Mouse (Mus musculus): Measurements from ENCODE around the gene Gxylt1.
"Not testable (repeated sequence)": the region's sequence is repeated elsewhere in the genome, so short reads cannot be mapped to it uniquely, and the experiment has no call there.

The Gxylt1 gene

DNA sequence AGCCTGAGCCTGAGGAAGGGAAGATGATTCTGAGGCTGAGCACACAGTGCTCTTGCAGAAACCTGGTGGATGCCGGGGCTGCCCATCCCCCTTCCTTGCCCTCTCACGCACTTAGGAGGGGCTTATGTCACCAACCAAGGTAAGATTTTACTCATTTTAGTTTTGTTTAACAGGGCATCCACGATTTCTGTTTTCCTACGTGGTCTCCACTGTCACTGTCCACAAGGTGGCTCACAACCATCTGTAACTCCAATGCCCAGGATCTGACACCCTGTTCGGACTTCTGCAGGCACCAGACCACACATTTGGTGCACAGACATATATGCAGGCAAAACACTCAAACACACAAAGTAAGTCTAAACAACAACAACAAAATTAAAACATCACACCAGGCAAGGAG, 12.2 kb downstream of the Gxylt1 start:
- DNase-seq = no peak

DNA sequence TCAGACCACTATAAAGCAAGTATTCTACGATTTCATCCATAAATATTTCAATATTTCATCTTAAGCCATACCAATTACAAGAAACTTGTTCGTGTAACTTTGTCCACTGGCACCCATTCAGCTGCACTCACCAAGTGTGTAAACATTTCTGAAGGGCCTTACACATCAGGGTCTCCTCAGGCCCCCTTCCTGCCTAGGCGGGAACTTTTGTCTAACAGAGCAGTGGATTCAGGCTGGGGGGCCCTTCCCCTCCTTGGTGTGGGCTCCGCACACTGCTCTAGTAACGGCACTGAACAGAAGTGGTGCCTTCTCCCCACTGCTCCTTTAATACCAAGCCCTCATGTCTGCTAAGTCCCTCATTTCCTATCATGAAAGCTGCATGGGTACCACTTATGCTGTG, 12.7 kb downstream of the Gxylt1 start:
- no peak for DNase-seq

DNA sequence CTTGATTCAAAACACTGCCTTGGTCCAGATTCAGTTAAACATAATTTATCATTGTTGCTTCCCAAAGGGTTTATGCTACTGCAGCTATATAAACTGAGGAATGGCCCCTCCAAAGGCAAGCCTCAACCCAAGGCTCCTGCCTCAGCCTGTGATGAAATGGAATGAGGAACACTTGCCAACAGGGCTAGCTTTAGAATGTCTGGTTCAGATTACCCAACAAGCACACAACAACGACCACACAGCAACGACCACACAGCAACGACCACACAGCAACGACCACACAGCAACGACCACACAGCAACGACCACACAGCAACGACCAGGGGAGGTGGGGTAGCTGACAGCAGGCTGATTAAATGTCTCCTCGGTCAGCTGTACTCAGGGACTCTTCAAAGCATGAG, 15.0 kb downstream of the Gxylt1 start:
- DNase-seq = no peak

DNA sequence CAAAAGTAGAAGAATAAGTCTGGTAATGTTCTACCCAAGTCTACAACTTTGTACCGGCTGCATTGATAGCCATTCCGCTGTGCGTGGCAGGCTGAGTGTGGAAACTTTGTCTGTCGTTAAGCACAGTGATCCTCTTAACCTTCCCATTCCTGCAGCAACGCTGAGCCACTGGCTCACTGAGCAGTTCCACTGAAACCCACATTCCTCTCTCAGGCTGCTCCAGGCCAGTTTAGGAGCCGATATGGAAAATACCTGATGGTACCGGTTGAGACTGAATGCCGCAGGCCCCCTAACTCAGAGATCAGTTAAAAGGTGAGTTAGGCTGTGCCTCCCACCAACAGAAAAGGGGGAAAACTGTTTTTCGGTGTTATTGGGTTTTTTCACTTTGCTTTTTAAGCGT, 19.7 kb downstream of the Gxylt1 start:
- no peak for DNase-seq

DNA sequence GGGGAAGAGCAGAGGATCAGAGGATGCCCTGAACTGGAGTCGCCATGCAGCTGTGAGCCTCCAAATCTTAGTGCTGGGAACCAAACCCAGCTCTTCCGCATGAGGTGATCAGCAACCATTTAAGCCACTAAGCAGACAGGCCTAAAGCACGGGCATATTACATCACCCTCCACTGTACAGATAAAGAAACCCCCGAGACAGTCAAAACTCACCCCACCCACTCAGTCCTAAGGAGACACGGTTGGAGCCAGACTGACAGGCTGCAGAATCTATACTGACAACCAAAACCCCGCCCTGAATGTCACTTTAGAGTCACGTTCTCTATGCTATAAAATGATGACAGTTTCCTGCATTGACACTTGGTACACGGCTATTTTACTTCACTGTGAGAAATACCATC, 21.8 kb downstream of the Gxylt1 start:
- DNase-seq = no peak

DNA sequence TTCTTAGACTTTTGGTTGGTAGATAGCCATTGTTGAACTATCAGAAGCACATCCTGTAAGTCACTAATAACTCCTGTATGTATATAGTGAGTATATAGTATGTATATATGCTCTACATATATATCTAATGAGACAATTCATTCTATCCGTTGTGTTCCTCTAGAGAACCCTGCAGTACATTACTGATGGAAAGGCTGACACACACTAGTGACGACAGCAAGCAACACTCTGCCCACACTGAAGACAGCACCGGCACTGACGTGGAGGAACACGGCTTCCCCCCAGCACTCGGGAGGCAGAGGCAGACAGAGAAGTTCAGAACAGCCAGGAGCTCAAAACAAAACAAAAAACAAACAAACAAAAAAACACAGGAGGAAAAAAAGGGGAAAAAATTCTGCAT, 22.6 kb downstream of the Gxylt1 start:
- DNase-seq = no peak

DNA sequence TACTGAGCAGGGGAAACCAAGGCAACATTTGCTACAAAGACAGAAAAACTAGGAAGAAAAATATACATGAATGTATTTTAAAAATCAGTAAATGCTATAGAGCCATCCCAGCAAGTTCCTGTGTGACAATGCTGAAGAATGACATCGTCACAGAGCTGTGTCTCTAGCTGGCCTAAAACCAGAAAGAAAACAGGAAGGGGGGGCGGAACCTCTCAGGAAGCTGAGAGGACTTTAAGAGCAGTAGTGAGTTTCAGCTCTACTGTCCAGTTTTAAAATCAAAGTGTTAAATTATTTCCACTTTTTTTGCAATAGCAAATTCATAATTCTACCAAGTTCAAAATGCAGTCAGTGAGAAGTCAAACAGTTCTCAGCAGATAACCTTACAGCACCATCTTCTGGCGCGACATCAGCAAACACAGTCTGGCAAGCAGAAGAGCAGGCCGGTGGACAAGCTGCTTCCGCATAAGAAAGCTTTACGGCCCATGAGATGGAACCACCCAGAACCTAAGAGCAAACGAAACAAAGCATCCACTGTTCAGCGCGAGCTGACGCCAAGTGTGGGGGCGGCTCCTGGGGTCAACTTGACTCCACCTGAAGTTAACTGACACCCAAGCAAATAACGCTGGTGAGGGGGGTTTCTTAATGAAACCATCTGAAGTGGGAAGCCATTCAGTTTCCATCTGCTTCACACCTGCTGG, 23.3 kb downstream of the Gxylt1 start:
- no peak for DNase-seq

DNA sequence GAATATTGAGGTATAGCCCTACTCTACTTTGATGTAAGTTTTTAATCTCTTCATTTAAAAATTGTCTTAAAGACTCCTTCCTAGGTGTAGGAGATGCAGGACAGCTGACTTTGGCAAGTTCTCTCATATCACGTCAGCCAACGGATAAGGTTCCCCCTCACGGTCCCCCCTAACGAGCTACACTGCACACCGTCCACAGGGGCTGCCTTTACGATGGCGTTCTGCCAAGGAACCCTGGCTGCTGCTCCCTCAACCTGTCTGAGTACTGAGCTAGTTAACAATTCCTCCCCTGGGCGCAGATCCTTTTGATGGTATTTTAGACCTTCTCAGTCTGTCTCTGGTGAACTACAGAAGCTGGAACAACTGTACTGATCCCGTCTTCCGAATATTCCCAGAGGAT, 31.8 kb downstream of the Gxylt1 start:
- no peak for DNase-seq

DNA sequence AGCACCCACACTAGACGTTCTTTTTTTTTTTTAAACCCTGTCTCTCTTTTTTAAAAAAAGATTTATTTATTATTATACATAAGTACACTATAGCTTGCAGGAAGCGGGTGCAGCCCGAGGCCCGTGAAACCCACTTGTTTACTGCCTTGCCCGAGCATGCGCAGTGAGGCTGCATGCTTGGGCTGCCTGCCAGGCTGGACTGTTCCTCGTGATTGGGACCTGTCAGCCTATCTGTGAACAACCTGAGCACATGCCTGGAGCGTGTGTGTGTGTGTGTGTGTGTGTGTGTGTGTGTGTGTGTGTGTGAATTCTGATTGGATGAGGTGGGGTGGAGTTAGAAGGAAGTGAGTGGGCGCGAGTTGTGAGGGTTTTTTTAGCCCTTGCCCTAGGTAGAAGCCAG, 38.5 kb downstream of the Gxylt1 start:
- DNase-seq = not testable (repeated sequence)

DNA sequence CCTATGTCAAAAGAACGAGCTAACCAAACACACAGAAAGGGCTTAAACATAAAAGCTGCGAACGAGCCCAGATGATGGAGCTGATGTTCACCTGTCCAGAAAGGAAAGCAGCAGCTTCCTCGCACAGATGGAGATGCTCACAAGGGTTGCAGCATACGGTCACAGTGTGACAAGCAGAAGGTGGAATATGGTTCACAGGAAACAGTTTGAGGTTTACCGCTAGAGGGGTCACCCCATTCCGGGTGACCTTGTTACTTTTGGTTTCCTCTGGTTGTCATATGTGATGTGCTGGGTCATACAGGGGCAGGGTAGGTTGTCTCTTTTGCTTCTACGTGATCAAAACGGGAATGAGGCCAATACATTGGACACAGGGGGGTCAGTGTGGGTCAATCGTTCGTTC, 46.0 kb downstream of the Gxylt1 start:
- no peak for DNase-seq

DNA sequence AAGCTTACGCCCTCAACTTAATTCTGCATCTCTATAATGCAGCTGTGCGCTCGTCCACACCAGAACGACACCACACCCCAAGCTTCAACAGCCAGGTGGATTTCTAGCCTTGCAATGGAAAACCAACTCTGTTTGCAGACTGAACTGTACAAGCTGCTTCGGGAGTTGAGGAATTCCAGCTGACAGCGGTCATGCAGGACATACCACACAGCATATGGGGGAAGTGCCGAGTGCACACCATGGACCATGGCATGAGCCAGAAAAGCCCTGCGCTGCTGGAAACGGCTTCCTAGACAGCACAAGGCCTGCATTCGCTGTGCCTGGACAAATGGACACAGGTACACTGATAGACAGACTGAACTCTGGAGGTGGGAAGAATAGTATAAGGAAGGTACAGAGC, 46.6 kb downstream of the Gxylt1 start:
- no peak for DNase-seq

DNA sequence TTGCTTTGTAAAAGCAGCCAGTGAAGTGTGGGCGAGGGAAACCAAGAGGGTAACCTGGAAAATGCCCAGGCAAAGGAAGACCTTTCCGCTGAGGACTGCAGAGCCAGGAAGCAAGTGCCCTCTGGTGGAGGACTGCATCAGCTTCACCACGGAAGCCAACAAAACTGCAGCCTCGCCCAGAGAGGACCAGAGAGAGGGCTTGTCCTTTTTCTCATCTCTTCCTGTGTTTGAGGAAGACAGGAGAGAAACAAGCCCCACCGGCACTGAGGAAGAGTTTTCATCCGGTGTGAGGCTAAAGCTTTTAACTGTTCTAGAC, 47.3 kb downstream of the Gxylt1 start:
- DNase-seq = no peak

DNA sequence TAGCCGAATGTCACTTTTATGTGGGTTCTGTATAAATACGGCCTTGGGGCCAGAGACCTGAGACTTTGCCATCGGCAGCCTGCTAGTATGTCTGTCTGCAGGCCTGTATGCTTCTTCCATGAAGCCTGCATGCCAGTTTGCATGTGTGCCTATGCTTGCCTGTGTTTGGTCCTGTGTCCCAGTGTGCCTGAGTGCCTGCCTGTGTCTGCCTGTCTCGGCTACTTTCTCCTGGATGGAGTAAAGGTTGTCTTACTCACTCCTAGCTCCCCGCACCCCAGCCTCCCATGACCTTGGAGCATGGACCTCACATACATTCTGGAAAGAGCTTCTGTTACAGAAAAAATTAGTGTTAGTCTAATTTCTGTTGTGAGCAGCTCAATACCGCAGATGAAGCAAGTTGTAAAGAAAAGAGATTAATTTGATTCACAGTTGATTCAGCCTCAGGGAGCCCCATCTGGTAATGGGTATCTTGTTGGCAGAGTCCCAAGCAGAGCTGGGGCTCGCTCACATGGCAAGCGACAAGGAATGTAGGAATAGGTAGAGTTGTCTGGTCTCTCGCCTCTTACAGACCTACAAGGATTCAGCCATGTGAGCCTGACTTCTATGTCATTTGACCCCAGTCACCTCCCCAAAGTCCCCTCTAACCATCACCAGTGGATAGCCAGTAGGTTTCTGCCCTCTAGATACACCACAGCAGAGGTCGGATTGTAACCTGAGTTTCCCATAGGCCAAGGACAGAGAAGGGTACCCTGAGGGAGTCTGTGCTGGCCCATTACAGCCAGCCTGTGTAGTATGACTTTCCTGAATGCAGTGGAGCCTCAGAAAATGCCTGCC, 47.8 kb downstream of the Gxylt1 start:
- DNase-seq = no peak

DNA sequence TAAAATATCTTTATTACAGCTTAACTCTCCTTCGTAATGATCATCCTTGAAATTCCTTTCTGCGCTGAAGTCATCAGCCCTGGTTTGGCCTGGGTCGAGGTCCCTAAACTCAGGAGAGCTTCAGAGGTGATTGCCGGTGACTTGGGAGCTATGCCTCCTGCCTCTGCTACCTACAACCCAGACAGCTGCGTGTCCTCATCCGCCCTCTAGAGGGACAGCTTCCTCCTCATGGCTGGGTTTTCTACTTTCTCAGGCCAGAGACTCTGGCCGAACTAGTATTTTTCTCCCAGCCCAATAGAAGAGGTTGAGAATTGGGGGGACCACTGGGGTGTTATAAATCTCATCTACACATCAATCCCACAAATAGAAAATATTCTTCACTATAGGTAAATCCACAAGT, 52.5 kb downstream of the Gxylt1 start:
- no peak for DNase-seq

DNA sequence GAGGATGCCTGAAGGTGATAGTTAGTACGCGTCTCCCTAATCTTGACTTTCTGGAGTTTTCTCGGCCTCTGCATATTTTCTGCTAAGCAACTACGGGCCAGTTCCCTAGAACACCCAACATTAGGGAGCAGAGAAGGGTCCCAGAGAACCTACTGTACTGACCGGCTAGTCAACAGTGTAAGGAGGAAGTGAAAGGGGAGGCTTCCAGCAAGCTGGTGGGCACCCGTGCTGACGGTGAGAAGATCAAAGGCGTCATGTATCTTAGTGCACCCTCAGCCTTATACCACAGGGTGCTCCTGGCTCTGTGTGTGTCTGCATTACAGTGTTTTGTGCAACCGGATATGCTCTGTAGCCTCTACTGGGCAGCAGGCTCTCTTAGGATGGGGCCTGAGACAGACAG, 62.4 kb downstream of the Gxylt1 start:
- no peak for DNase-seq

DNA sequence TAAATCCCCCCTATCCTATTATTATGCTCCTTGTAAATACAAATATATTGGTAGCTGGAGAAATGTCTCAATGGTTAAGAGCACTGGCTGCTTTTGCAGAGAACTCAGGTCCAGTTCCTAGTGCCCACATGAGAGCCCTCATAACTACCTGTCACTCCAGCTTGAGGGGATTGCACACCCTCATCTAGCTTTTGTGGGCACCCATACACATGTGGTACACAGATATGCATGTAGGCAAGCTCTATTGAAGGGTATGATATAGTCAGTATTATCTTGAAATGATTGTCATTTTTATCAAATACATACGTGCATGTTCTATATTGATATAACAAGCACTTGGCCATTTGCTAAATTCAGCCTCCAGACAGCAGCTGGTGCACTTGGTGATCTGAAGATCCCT, 70.1 kb downstream of the Gxylt1 start:
- no peak for DNase-seq

DNA sequence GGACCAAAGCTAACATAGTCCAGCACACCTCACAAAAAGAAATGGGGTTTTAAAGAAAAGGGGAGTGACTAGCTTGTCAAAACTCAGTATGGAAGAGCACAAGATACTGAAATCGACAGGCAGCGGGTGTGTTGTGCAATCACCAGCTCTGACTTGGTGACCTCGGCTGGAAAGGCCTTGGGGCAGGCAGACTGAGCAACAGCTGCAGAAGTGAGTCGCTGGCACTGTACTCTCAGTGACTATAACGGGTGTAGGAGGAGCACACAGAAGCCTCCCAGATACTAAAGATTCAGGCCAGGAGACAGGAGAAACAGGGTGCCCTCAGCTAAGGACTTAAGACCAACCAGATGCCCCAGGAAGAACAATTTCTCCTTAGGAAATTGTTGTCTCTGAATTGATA, 73.0 kb downstream of the Gxylt1 start:
- no peak for DNase-seq

DNA sequence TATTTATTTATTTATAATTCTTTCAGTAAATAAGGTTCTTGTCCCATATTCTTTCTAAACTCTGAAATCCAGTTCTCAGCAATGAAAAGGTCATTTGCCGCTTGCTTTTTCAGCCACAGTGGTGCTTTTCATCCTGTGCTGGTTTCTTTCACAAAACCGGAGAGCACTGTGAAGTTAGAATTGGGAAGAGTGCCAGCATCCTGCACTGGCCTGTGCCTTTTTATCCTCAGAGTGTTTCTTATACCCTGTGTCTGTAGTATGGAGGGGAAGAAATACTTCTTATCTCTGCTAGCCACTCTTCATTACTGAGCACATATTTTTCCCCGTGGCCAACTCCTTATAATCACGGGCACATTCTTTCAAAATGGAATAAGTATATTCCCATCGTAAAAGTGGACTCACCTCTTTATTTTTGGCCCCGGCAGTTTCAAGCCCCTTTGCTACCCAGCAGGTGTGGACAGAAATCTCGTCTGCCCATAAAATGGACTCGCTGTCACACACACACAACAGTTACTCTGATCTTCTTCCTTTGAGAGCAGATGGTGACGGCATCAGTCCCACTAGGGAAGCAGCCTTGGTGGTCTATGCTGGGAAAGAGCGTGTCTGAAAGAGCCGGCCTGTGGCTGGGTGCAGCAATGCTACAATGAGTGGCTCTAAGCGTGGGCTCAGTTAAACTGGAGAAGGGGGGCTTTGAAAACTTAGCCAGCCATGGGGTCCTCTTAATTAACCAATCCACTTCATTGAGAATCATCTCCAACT, 83.4 kb downstream of the Gxylt1 start:
- DNase-seq = no peak
